Mouse (Mus musculus) midbrain, embryonic 16.5 days (tissue): ENCODE results near the gene Ctso. TPM values are rescaled to one million over a fixed set of nuclear protein-coding genes. Genes with fewer than 3 reads are reported as not detected.

Experiments
- ATAC-seq: fragments of 200-750 bp; cut with Nextera tagmentation; 2 replicates; pipeline ENCODE4 v1.8.0; 2017; ENCODE audit warnings: moderate TSS enrichment
- H3K27ac ChIP-seq: fragments of 300-500 bp; sonication (generic); 2 replicates; pipeline ENCODE4 v1.5.1; 2014; ENCODE audit warnings: mild to moderate bottlenecking, low read length, mixed read lengths
- H3K27me3 ChIP-seq: fragments of 300-500 bp; sonication (generic); 2 replicates; pipeline ENCODE4 v1.6.1; 2014; ENCODE audit warnings: low read depth, low read length, mixed read lengths; ENCODE audit not compliant: control insufficient read depth, insufficient read depth
- H3K36me3 ChIP-seq: fragments of 300-500 bp; sonication (generic); 2 replicates; pipeline ENCODE4 v1.6.1; 2014; ENCODE audit warnings: mild to moderate bottlenecking, low read length, moderate library complexity, mixed read lengths; ENCODE audit not compliant: control insufficient read depth, insufficient read depth
- H3K4me1 ChIP-seq: fragments of 300-500 bp; sonication (generic); 2 replicates; pipeline ENCODE4 v1.6.1; 2014; ENCODE audit warnings: mild to moderate bottlenecking, low read length, mixed read lengths; ENCODE audit not compliant: control insufficient read depth, insufficient read depth
- H3K4me2 ChIP-seq: fragments of 300-500 bp; sonication (generic); 2 replicates; pipeline ENCODE4 v1.6.1; 2014; ENCODE audit warnings: mild to moderate bottlenecking, low read length, mixed read lengths
- H3K4me3 ChIP-seq: fragments of 300-500 bp; sonication (generic); 2 replicates; pipeline ENCODE4 v1.5.1; 2014; ENCODE audit warnings: low read depth, mild to moderate bottlenecking, low read length, moderate library complexity, mixed read lengths
- H3K9ac ChIP-seq: fragments of 300-500 bp; sonication (generic); 2 replicates; pipeline ENCODE4 v1.6.1; 2014; ENCODE audit warnings: low read depth, low read length, mixed read lengths
- H3K9me3 ChIP-seq: fragments of 300-500 bp; sonication (generic); replicated peaks from 2 replicates; pipeline ENCODE4 v1.6.1; 2014; ENCODE audit warnings: mild to moderate bottlenecking, low read length, mixed read lengths; ENCODE audit not compliant: control insufficient read depth, poor library complexity, severe bottlenecking
- WGBS: fragments of 180-500 bp; shearing (Covaris S2); extraction: QIAGEN DNeasy Blood & Tissue Kit; methylation state at CpG from one replicate; pipeline ENCODE4 v1.1.7; 2014; 5-methylcytosine and 5-hydroxymethylcytosine counted together
- polyA plus RNA-seq: library from polyadenylated mRNA; unstranded; fragments of >200 nt; fragmentation: Nextera tagmentation; extraction: Ambion mirVana; gene quantifications from 2 replicates; pipeline ENCODE4 v1.2.1, GENCODE M21; 2015

Ctso gene
- polyA plus RNA-seq, 1 experiment from 2014 or later = 7.6 TPM

DNA sequence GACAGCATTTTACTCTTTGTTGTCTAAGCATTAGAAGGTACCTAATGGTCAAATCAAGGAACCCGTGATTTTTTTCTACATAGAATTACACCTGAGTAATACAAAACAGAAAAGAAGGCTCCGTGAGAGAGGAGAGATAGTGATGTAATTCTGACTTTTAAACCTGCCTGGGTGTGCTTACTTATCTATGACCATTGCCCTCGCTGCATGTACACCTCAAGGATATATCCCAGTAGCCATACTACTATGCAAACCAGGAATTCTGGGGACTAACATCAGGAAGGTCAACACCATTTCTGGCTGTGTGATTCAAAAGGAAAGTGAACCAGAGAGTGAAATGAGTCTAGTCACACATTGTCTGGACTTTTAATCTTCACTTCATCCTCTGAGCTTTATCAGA lies 9.9 kb downstream of the Ctso start:
- no peak overlapping the region for H3K4me3 ChIP-seq
- H3K27ac ChIP-seq = no peak overlapping the region
- WGBS = 93% methylated on average over 3 of the region's 3 CpGs
- no peaks in the 10 kb centered on the region for H3K9me3 ChIP-seq
- H3K9ac ChIP-seq = no peak overlapping the region
- no peaks in the 10 kb centered on the region for H3K4me1 ChIP-seq
- H3K4me2 ChIP-seq = no peak overlapping the region
- H3K27me3 ChIP-seq = no peaks in the 10 kb centered on the region
- ATAC-seq = no peak
- H3K36me3 ChIP-seq = no peaks in the 10 kb centered on the region

DNA sequence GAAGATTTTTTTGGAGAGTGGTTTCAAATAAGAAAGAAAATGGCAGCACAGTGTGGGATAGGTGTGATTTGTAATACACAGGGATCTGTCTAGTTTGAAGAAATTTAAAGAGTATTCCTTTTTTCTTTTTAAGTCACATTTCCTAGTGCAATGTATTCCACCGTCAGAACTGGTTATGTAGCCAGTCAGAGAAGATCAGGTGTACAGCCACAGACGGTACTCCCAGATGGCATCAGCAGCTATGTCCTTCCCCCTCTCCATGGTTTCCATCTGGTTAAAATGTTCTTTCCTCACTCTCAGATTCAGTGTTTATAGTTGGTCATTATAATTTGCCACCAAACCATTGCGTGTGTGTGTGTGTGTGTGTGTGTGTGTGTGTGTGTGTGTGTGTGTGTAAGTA lies 10.7 kb downstream of the Ctso start:
- no peak for ATAC-seq
- Histone ChIP-seq H3K9ac (no peak overlapping the region), H3K4me2 (no peak overlapping the region), H3K4me1 (no peaks in the 10 kb centered on the region), H3K4me3 (no peak overlapping the region), H3K27me3 (no peaks in the 10 kb centered on the region), H3K36me3 (no peaks in the 10 kb centered on the region), H3K9me3 (no peaks in the 10 kb centered on the region), H3K27ac (no peak overlapping the region)
- 89% methylated on average over 3 of the region's 3 CpGs for WGBS

DNA sequence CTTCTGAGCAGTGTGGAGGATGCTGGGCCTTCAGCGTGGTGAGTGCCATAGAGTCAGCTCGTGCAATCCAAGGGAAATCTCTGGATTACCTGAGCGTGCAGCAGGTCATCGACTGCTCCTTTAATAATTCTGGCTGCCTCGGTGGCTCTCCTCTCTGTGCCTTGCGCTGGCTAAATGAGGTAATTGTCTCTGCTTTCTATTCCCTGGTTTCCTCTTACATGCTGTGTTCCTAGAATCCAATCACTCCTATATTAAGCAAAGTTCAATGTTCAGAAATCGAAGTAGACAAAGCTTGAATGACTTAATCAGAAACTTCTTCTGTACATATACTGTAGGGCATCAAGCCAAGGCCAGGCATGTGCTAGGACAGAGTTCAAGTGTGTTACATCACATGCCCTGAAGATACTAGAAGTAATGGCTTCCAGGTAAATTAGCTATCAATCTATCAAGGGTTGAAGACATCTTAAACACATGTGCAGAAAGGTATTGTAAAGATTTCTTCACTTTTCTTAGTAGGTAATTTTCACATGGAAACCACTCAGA lies 12.5 kb downstream of the Ctso start:
- Histone ChIP-seq H3K4me3 (no peak overlapping the region), H3K27me3 (no peaks in the 10 kb centered on the region), H3K4me1 (no peaks in the 10 kb centered on the region), H3K4me2 (no peak overlapping the region), H3K9me3 (no peaks in the 10 kb centered on the region), H3K9ac (no peak overlapping the region), H3K36me3 (no peaks in the 10 kb centered on the region), H3K27ac (no peak overlapping the region)
- no peak for ATAC-seq
- WGBS = 90% methylated on average over 7 of the region's 7 CpGs

GRCm38 (mm10) chr3:81949048-81949447 lies 16.6 kb downstream of the Ctso start:
- H3K27me3 ChIP-seq = no peaks in the 10 kb centered on the region
- no peaks in the 10 kb centered on the region for H3K36me3 ChIP-seq
- H3K4me2 ChIP-seq = no peak overlapping the region
- no peak for ATAC-seq
- H3K4me1 ChIP-seq = no peaks in the 10 kb centered on the region
- 79% methylated on average over 1 of the region's 1 CpGs for WGBS
- no peaks in the 10 kb centered on the region for H3K9me3 ChIP-seq
- no peak overlapping the region for H3K4me3 ChIP-seq
- no peak overlapping the region for H3K9ac ChIP-seq
- no peak overlapping the region for H3K27ac ChIP-seq

DNA sequence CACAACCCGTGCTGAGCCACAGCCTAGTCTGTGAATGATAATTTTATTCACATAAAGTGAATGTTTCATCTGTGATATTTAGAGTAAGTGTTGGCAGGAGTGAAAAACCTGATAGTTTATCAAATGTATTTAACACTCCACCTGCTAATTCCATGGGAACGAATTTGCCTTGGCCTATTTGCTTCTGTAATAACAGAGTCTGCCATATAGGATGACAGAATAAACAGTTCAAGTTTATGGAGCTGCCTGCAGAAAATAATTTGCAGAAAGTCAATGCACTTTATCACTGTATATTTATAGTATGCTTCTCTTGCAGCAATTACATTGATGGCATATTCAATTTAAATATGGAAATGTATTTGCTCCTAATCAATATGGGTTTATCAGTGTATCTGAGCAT lies 19.4 kb downstream of the Ctso start:
- Histone ChIP-seq H3K9me3 (no peaks in the 10 kb centered on the region), H3K4me1 (no peaks in the 10 kb centered on the region), H3K27me3 (no peaks in the 10 kb centered on the region), H3K4me2 (no peak overlapping the region), H3K27ac (no peak overlapping the region), H3K36me3 (no peaks in the 10 kb centered on the region), H3K4me3 (no peak overlapping the region), H3K9ac (no peak overlapping the region)
- ATAC-seq = no peak
- WGBS = 79% methylated on average over 2 of the region's 2 CpGs

DNA sequence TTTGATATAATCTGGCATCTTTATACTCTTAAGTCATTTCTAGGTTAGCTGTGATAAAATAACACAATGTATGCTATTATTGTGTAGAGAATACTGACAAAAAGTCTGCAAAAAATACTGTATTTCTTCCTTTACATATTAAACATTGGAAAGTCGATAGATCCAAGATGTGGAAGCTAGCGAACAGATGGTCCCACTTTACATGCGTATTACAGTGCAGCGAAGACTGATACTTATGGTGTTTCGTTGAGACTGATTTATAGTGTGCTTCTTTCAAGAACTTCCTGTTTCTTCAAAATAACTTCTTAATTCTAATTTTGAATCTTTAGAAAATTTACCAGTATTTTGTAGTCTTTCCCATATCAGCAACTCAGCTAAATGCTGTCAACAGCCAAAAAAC lies 25.1 kb downstream of the Ctso start:
- Histone ChIP-seq H3K27ac (no peak overlapping the region), H3K4me2 (no peak overlapping the region), H3K4me1 (no peaks in the 10 kb centered on the region), H3K4me3 (no peak overlapping the region), H3K9ac (no peak overlapping the region), H3K27me3 (no peaks in the 10 kb centered on the region), H3K9me3 (no peaks in the 10 kb centered on the region), H3K36me3 (no peaks in the 10 kb centered on the region)
- WGBS = 94% methylated on average over 5 of the region's 5 CpGs
- no peak for ATAC-seq

DNA sequence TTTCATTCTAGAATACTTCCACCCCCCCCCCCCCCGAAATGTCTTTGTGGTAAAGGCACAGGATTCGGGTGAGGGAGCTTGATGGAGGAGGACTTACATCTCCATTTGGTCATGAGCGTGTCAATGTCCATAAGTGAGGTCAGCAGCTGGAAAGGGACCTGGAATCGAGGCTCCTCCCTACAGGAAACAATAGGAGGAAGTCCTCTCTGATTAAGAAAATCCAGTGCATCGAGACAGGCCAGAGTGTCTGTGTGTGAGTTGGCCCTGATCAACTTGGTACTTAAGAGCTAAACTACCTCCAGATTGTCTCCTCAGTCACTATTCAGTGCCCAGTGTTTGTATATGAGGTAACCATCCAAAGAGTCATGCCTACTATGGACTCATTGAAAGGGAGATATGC lies 28.9 kb downstream of the Ctso start:
- Histone ChIP-seq H3K4me2 (no peak overlapping the region), H3K36me3 (no peaks in the 10 kb centered on the region), H3K27ac (no peak overlapping the region), H3K4me3 (no peak overlapping the region), H3K4me1 (no peaks in the 10 kb centered on the region), H3K9me3 (no peaks in the 10 kb centered on the region), H3K9ac (no peak overlapping the region), H3K27me3 (no peaks in the 10 kb centered on the region)
- no peak for ATAC-seq
- 89% methylated on average over 5 of the region's 5 CpGs for WGBS

DNA sequence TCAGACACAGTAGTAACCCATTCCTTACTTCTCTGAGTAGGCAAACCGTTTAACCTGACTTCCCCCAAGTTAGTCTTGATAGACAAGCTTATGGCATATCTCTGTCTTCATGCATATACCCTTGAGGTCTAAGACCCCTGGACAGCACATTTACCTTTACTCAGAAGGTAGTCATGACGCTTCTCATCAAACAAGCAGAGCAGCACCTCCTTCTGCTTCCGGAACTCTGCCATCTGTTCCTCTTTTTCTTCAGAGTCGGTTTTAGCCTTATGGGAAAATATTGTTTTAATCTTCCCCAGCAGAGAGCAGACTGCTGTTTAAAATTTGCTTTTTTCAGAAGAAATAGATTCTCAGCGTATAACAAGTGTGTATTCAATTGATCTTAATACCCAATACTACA lies 31.4 kb downstream of the Ctso start:
- Histone ChIP-seq H3K4me3 (no peak overlapping the region), H3K4me1 (no peaks in the 10 kb centered on the region), H3K4me2 (no peak overlapping the region), H3K27ac (no peak overlapping the region), H3K36me3 (no peaks in the 10 kb centered on the region), H3K9ac (no peak overlapping the region), H3K9me3 (no peaks in the 10 kb centered on the region), H3K27me3 (no peaks in the 10 kb centered on the region)
- 78% methylated on average over 5 of the region's 5 CpGs for WGBS
- no peak for ATAC-seq

DNA sequence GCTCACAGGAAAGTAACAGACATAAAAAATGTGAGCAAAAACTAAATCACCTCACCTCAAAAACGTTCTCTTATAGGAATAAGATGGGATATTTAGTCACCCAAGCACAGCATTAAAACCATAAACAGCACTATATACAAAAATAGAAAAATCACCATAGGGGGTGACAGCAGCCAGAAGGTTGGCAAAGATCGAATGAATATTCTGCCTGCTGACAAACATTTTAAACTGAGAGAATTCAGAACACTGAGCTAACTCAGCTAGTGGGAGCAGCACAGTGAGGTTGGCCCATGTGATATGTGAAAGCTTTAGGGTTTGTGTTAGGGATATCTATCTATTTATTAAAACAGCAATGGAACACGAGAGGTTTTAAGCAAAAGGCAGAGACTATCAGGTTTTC lies 32.2 kb downstream of the Ctso start:
- no peak for ATAC-seq
- H3K4me3 ChIP-seq = no peak overlapping the region
- H3K27me3 ChIP-seq = no peaks in the 10 kb centered on the region
- no peaks in the 10 kb centered on the region for H3K9me3 ChIP-seq
- H3K27ac ChIP-seq = no peak overlapping the region
- H3K36me3 ChIP-seq = no peaks in the 10 kb centered on the region
- H3K4me2 ChIP-seq = no peak overlapping the region
- H3K4me1 ChIP-seq = no peaks in the 10 kb centered on the region
- no peak overlapping the region for H3K9ac ChIP-seq
- WGBS = 71% methylated on average over 3 of the region's 3 CpGs

- no peak overlapping the region for H3K9ac ChIP-seq
- no peaks in the 10 kb centered on the region for H3K27me3 ChIP-seq
- H3K4me2 ChIP-seq = no peak overlapping the region
- H3K9me3 ChIP-seq = no peaks in the 10 kb centered on the region
- no peaks in the 10 kb centered on the region for H3K4me1 ChIP-seq
- H3K27ac ChIP-seq = no peak overlapping the region
- 73% methylated on average over 4 of the region's 4 CpGs for WGBS
- H3K36me3 ChIP-seq = no peaks in the 10 kb centered on the region
- ATAC-seq = no peak
- no peak overlapping the region for H3K4me3 ChIP-seq
Observed at GRCm38 (mm10) chr3:81975607-81976006, 43.2 kb downstream of the Ctso start.
